In the genomic region with DNA sequence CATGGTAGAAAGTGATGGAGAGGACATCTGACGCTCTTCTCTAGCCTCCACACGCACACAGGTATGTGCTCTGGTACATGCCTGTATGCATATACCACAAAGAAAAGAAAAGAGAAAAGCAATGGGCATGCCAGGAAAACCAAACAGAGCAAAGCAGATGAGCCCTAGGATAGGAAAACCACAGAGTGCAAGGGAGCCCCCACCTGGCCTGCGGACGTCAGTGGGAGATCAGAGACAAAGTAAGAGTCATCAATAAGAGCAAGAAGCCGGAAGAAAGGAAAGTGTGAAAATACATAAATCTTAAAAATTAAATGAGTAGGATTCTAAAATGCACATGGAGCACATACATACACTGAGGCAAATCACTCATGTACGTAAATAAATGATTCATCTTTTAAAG, we compare ENCODE assay signal across 21 mouse cellular contexts. TPM values are rescaled to one million over a fixed set of nuclear protein-coding genes. Genes with fewer than 3 reads are reported as not detected.
DNase-seq lines count a peak whose midpoint lies in the region; ATAC-seq and TF ChIP-seq lines count a peak whose summit lies in the region.
"Had no signal": no experiment of that assay in that cellular context is flagged by ENCODE, and none has a peak within 500 bp of the region (broad histone marks: within the 10 kb centered on the region; RNA-seq: fewer than 3 reads in every experiment).

No protein-coding gene starts in this region.

- peak; percentile 15; the same call in 1 of the 2 replicates for TF ChIP-seq CTCF in heart, postnatal 0 days (IDR thresholded peaks at IDR 0.05; ENCODE audit: low read depth)
- TF ChIP-seq CTCF in midbrain, postnatal 0 days (IDR thresholded peaks at IDR 0.05): peak; percentile 38

- H3K9ac ChIP-seq in heart, postnatal 0 days (replicated peaks; ENCODE audit: low read depth, low read length): no peak overlapping the region
- H3K9ac ChIP-seq in kidney, embryonic 16.5 days (replicated peaks; ENCODE audit: low read length): no peak overlapping the region
- no peak overlapping the region for H3K9ac ChIP-seq in midbrain, postnatal 0 days (replicated peaks; ENCODE audit: low read length, poor library complexity, severe bottlenecking)
- no peak overlapping the region for H3K9ac ChIP-seq in midbrain, embryonic 16.5 days (ENCODE audit: low read depth, low read length)
- H3K9ac ChIP-seq: forebrain, embryonic 12.5 days; hindbrain, embryonic 15.5 days had no signal

- H3K27ac ChIP-seq in heart, postnatal 0 days (ENCODE audit: low read depth): no peak overlapping the region
- H3K27ac ChIP-seq in kidney, embryonic 16.5 days (ENCODE audit: low read length): no peak overlapping the region
- H3K27ac ChIP-seq in midbrain, postnatal 0 days (ENCODE audit: low read depth, low read length): no peak overlapping the region
- no peak overlapping the region for H3K27ac ChIP-seq in midbrain, embryonic 16.5 days (ENCODE audit: low read length)
- H3K27ac ChIP-seq: forebrain, embryonic 12.5 days; heart, embryonic 10.5 days; hindbrain, embryonic 15.5 days had no signal

- no peak overlapping the region for H3K4me3 ChIP-seq in heart, postnatal 0 days (ENCODE audit: low read depth, low read length)
- H3K4me3 ChIP-seq in kidney, embryonic 16.5 days (ENCODE audit: low read length): no peak overlapping the region
- no peak overlapping the region for H3K4me3 ChIP-seq in midbrain, postnatal 0 days (ENCODE audit: low read depth, low read length)
- no peak overlapping the region for H3K4me3 ChIP-seq in midbrain, embryonic 16.5 days (ENCODE audit: low read depth, low read length)
- H3K4me3 ChIP-seq: forebrain, embryonic 12.5 days; heart, embryonic 10.5 days; hindbrain, embryonic 15.5 days had no signal

- no peak overlapping the region for H3K4me2 ChIP-seq in heart, postnatal 0 days (ENCODE audit: low read depth, low read length)
- H3K4me2 ChIP-seq in kidney, embryonic 16.5 days (replicated peaks; ENCODE audit: low read depth, low read length): no peak overlapping the region
- H3K4me2 ChIP-seq in midbrain, postnatal 0 days (ENCODE audit: low read depth, low read length, poor library complexity, severe bottlenecking): no peak overlapping the region
- H3K4me2 ChIP-seq in midbrain, embryonic 16.5 days (ENCODE audit: low read length): no peak overlapping the region
- H3K4me2 ChIP-seq: forebrain, embryonic 12.5 days; hindbrain, embryonic 15.5 days had no signal

- WGBS in heart, postnatal 0 days: 67% methylated on average over 6 of the region's 6 CpGs
- 75% methylated on average over 6 of the region's 6 CpGs for WGBS in kidney, embryonic 16.5 days
- WGBS in midbrain, postnatal 0 days: 72% methylated on average over 6 of the region's 6 CpGs
- WGBS in midbrain, embryonic 16.5 days: 70% methylated on average over 6 of the region's 6 CpGs

- H3K9me3 ChIP-seq in heart, postnatal 0 days (replicated peaks; ENCODE audit: control insufficient read depth, low read length): no peaks in the 10 kb centered on the region
- H3K9me3 ChIP-seq in kidney, embryonic 16.5 days (ENCODE audit: low read length): no peaks in the 10 kb centered on the region
- no peaks in the 10 kb centered on the region for H3K9me3 ChIP-seq in midbrain, postnatal 0 days (ENCODE audit: low read length)
- H3K9me3 ChIP-seq in midbrain, embryonic 16.5 days (replicated peaks; ENCODE audit: control insufficient read depth, low read length, poor library complexity, severe bottlenecking): no peaks in the 10 kb centered on the region
- H3K9me3 ChIP-seq: forebrain, embryonic 12.5 days; heart, embryonic 10.5 days; hindbrain, embryonic 15.5 days had no signal

- H3K27me3 ChIP-seq in heart, postnatal 0 days (ENCODE audit: control insufficient read depth, insufficient read depth, low read length): peaks cover 32% of the 10 kb centered on the region
- peaks cover 28% of the 10 kb centered on the region for H3K27me3 ChIP-seq in kidney, embryonic 16.5 days (ENCODE audit: insufficient read depth, low read length)
- peaks cover 5% of the 10 kb centered on the region; the same call in 1 of the 2 replicates for H3K27me3 ChIP-seq in midbrain, postnatal 0 days (ENCODE audit: insufficient read depth, low read length)
- H3K27me3 ChIP-seq in midbrain, embryonic 16.5 days (ENCODE audit: control insufficient read depth, insufficient read depth, low read depth, low read length): peaks cover 10% of the 10 kb centered on the region

- no peak for DNase-seq in heart, postnatal 0 days (ENCODE audit: low spot score)
- DNase-seq in heart, adult 11 months: no peak
- DNase-seq in kidney, postnatal 4 days: peak; percentile 41 to 56
- no peak for DNase-seq in midbrain, postnatal 0 days (ENCODE audit: low spot score)
- no peak for DNase-seq in ovary, postnatal 10 days (ENCODE audit: low spot score)
- DNase-seq: adrenal gland, postnatal 25 days; cerebellum, adult 8-10 months; embryo, embryonic 11 days; gastrocnemius, postnatal 25 days; heart, postnatal 14 days; lung, postnatal 36 days; thymus, postnatal 25 days had no signal

- H3K4me1 ChIP-seq in heart, postnatal 0 days (ENCODE audit: control insufficient read depth, insufficient read depth): no peaks in the 10 kb centered on the region; the same call in 1 of the 2 replicates
- peaks cover 9% of the 10 kb centered on the region for H3K4me1 ChIP-seq in kidney, embryonic 16.5 days (ENCODE audit: insufficient read depth, low read length)
- no peaks in the 10 kb centered on the region; the same call in 1 of the 2 replicates for H3K4me1 ChIP-seq in midbrain, postnatal 0 days (ENCODE audit: insufficient read depth, low read length)
- H3K4me1 ChIP-seq in midbrain, embryonic 16.5 days (ENCODE audit: control insufficient read depth, insufficient read depth, low read length): peaks cover 2% of the 10 kb centered on the region

- no peaks in the 10 kb centered on the region for H3K36me3 ChIP-seq in heart, postnatal 0 days (replicated peaks; ENCODE audit: control insufficient read depth, insufficient read depth, low read length)
- H3K36me3 ChIP-seq in kidney, embryonic 16.5 days (ENCODE audit: insufficient read depth, low read length): no peaks in the 10 kb centered on the region
- no peaks in the 10 kb centered on the region for H3K36me3 ChIP-seq in midbrain, postnatal 0 days (ENCODE audit: insufficient read depth, low read length)
- H3K36me3 ChIP-seq in midbrain, embryonic 16.5 days (ENCODE audit: control insufficient read depth, insufficient read depth, low read length): no peaks in the 10 kb centered on the region
- H3K36me3 ChIP-seq: forebrain, embryonic 12.5 days; heart, embryonic 10.5 days; hindbrain, embryonic 15.5 days had no signal

- no peak for TF ChIP-seq EP300 in heart, postnatal 0 days (IDR thresholded peaks at IDR 0.05; ENCODE audit: low read depth)

- ATAC-seq in heart, postnatal 0 days (ENCODE audit: insufficient read depth, low read depth): no peak
- ATAC-seq in kidney, embryonic 16.5 days (ENCODE audit: low FRiP score, low TSS enrichment): no peak
- no peak for ATAC-seq in midbrain, postnatal 0 days (ENCODE audit: low FRiP score)
- no peak for ATAC-seq in midbrain, embryonic 16.5 days

RNA-seq across cellular contexts. Expression of a gene that starts 4.7 kb away (rescaled TPM):
- not detected in 2 replicates for total RNA-seq in heart, postnatal 0 days (2014; rRNA removed; ENCODE audit: low replicate concordance)
- polyA plus RNA-seq in heart, postnatal 0 days (2015; fragmentation: Nextera tagmentation; extraction: Ambion mirVana): 0.16 TPM in 1 of 2 replicates, not detected in the other
- 0.31 and 0.36 TPM in 2 replicates for polyA plus RNA-seq in kidney, embryonic 16.5 days (2015; fragmentation: Nextera tagmentation; extraction: Ambion mirVana)
- 0.33 and 2.5 TPM in 2 replicates for total RNA-seq in midbrain, postnatal 0 days (2014; rRNA removed)
- polyA plus RNA-seq in midbrain, postnatal 0 days (2015; fragmentation: Nextera tagmentation; extraction: Ambion mirVana): 0.41 and 0.43 TPM in 2 replicates
- 0.20 and 0.51 TPM in 2 replicates for polyA plus RNA-seq in midbrain, embryonic 16.5 days (2015; fragmentation: Nextera tagmentation; extraction: Ambion mirVana)
- total RNA-seq: adrenal gland, postnatal 25 days; MEL had no signal
- polyA plus RNA-seq: large intestine, adult 2 months; liver, embryonic 16.5 days; testis, adult 2 months had no signal

RNA-seq across cellular contexts. Expression of a gene that starts 31.9 kb away (rescaled TPM):
- total RNA-seq in heart, postnatal 0 days (2014; rRNA removed; ENCODE audit: low replicate concordance): 24.8 and 25.5 TPM in 2 replicates
- 95.4 and 101 TPM in 2 replicates for polyA plus RNA-seq in heart, postnatal 0 days (2015; fragmentation: Nextera tagmentation; extraction: Ambion mirVana)
- 158 and 174 TPM in 2 replicates for polyA plus RNA-seq in kidney, embryonic 16.5 days (2015; fragmentation: Nextera tagmentation; extraction: Ambion mirVana)
- total RNA-seq in midbrain, postnatal 0 days (2014; rRNA removed): 24.3 and 38.3 TPM in 2 replicates
- polyA plus RNA-seq in midbrain, postnatal 0 days (2015; fragmentation: Nextera tagmentation; extraction: Ambion mirVana): 106 and 113 TPM in 2 replicates
- 99.7 and 103 TPM in 2 replicates for polyA plus RNA-seq in midbrain, embryonic 16.5 days (2015; fragmentation: Nextera tagmentation; extraction: Ambion mirVana)

RNA-seq across cellular contexts. Expression of a gene that starts 32.0 kb away (rescaled TPM):
- total RNA-seq in heart, postnatal 0 days (2014; rRNA removed; ENCODE audit: low replicate concordance): 3.4 TPM in 1 of 2 replicates, not detected in the other
- polyA plus RNA-seq in heart, postnatal 0 days (2015; fragmentation: Nextera tagmentation; extraction: Ambion mirVana): 3.9 and 4.3 TPM in 2 replicates
- 28.4 and 31.5 TPM in 2 replicates for polyA plus RNA-seq in kidney, embryonic 16.5 days (2015; fragmentation: Nextera tagmentation; extraction: Ambion mirVana)
- 20.3 and 20.4 TPM in 2 replicates for total RNA-seq in midbrain, postnatal 0 days (2014; rRNA removed)
- polyA plus RNA-seq in midbrain, postnatal 0 days (2015; fragmentation: Nextera tagmentation; extraction: Ambion mirVana): 52.6 and 52.9 TPM in 2 replicates
- 59.7 and 65.8 TPM in 2 replicates for polyA plus RNA-seq in midbrain, embryonic 16.5 days (2015; fragmentation: Nextera tagmentation; extraction: Ambion mirVana)

Comparison
In these comparisons a context has a peak if more than half of its experiments do, and no peak if none do; other contexts are left out.
1. DNase-seq: peak in kidney, postnatal 4 days (2 of 2); none in heart, postnatal 0 days (single experiment), heart, adult 11 months (single experiment), midbrain, postnatal 0 days (single experiment) and ovary, postnatal 10 days (single experiment).